Mouse (Mus musculus) myocyte (in vitro differentiated cells): Measurements from ENCODE around the gene Cxcr5. TPM values are rescaled to one million over a fixed set of nuclear protein-coding genes. Genes with fewer than 3 reads are reported as not detected.

Source experiments
- H3K27me3 ChIP-seq: one replicate; pipeline ENCODE4 v1.6.1; 2011; ENCODE audit not compliant: control insufficient read depth, insufficient read depth, insufficient read length
- H3K36me3 ChIP-seq: one replicate; pipeline ENCODE4 v1.6.1; 2011; ENCODE audit not compliant: control insufficient read depth, insufficient read depth
- H3K4me2 ChIP-seq: one replicate; pipeline ENCODE4 v1.6.1; 2011; ENCODE audit warnings: low read depth, control low read depth
- H3K4me3 ChIP-seq: one replicate; pipeline ENCODE4 v1.5.1; 2011; ENCODE audit warnings: mild to moderate bottlenecking, control low read depth, moderate library complexity
- H3K79me2 ChIP-seq: one replicate; pipeline ENCODE4 v1.6.1; 2011; ENCODE audit not compliant: control insufficient read depth, insufficient read depth
- H3ac ChIP-seq: one replicate; pipeline ENCODE4 v1.6.1; 2011; ENCODE audit not compliant: control insufficient read depth, insufficient read length
- CEBPB ChIP-seq: IDR thresholded peaks from 2 replicates; pipeline ENCODE4 v1.6.1; 2011; ENCODE audit warnings: mild to moderate bottlenecking, moderate library complexity; ENCODE audit not compliant: poor library complexity, insufficient read depth, severe bottlenecking
- E2F4 ChIP-seq: IDR thresholded peaks from one replicate; pipeline ENCODE4 v1.6.1; 2011; ENCODE audit warnings: mild to moderate bottlenecking, control low read depth, moderate library complexity; ENCODE audit not compliant: insufficient read depth
- MAX ChIP-seq: IDR thresholded peaks from one replicate; pipeline ENCODE4 v1.6.1; 2011; ENCODE audit warnings: low read depth, mild to moderate bottlenecking, control low read depth
- MYOD1 ChIP-seq, 3 experiments: IDR thresholded peaks; one replicate each; pipeline ENCODE4 v1.6.1; 2011; ENCODE audit warnings: control low read depth in 2 of 3, low read depth in 2 of 3, mild to moderate bottlenecking in 2 of 3, moderate library complexity in 1 of 3; ENCODE audit not compliant: insufficient read length in 2 of 3, control insufficient read depth in 1 of 3
- MYOG ChIP-seq, 3 experiments: IDR thresholded peaks; one replicate each; pipeline ENCODE4 v1.6.1; 2011; ENCODE audit warnings: control low read depth in 2 of 3, low read depth in 2 of 3, mild to moderate bottlenecking in 2 of 3; ENCODE audit not compliant: insufficient read length in 2 of 3, control insufficient read depth in 1 of 3, insufficient read depth in 1 of 3
- POLR2A ChIP-seq: IDR thresholded peaks from one replicate; pipeline ENCODE4 v1.6.1; 2011; ENCODE audit warnings: low read depth, mild to moderate bottlenecking, control low read depth, moderate library complexity; ENCODE audit not compliant: insufficient read length
- POLR2AphosphoS2 ChIP-seq: IDR thresholded peaks from one replicate; pipeline ENCODE4 v1.6.1; 2011; ENCODE audit warnings: low read depth, control low read depth; ENCODE audit not compliant: insufficient read length
- REST ChIP-seq: IDR thresholded peaks from one replicate; pipeline ENCODE4 v1.6.1; 2011; ENCODE audit warnings: mild to moderate bottlenecking, control low read depth, moderate library complexity; ENCODE audit not compliant: insufficient read depth, insufficient read length
- SRF ChIP-seq: IDR thresholded peaks from one replicate; pipeline ENCODE4 v1.6.1; 2011; ENCODE audit warnings: low read depth; ENCODE audit not compliant: control insufficient read depth, insufficient read length
- TCF12 ChIP-seq: IDR thresholded peaks from one replicate; pipeline ENCODE4 v1.6.1; 2011; ENCODE audit warnings: mild to moderate bottlenecking, control low read depth; ENCODE audit not compliant: poor library complexity, insufficient read depth, severe bottlenecking
- TCF3 ChIP-seq: IDR thresholded peaks from one replicate; pipeline ENCODE4 v1.6.1; 2011; ENCODE audit warnings: low read depth, control low read depth; ENCODE audit not compliant: insufficient read length
- USF1 ChIP-seq: IDR thresholded peaks from one replicate; pipeline ENCODE4 v1.6.1; 2011; ENCODE audit warnings: low read depth, mild to moderate bottlenecking, control low read depth, moderate library complexity
- polyA plus RNA-seq: library from polyadenylated mRNA; unstranded; fragments of >200 nt; fragmentation: generic; extraction: Trizol; gene quantifications from one replicate; pipeline ENCODE4 v1.2.1, GENCODE M21; 2012; ENCODE audit warnings: missing spikeins

Gene Cxcr5
- polyA plus RNA-seq, 1 experiment = 0.01 TPM

DNA sequence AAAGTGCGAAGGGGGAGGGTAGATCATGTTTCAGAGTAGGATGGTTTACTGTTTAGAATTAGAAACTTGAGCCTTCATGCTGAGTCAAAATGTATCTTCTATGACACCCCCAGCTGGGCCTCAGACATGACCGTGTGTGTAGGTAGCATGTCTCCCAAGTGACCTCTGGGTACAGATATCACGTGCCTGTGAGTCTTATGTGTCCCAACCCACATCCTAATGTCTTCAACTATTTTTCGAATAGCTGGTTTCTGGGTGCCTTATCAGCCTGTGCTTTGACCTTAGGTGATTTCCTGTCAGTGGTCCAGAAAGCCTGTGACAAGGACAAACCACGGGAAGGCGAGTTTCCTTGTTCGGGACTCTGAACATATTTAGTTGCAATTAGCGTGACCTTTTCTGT is 33.3 kb downstream of the Cxcr5 start:
- H3K4me2 ChIP-seq = no peak overlapping the region
- H3K79me2 ChIP-seq = no peaks in the 10 kb centered on the region
- no peak for TF ChIP-seq SRF
- TF ChIP-seq E2F4 = no peak
- no peak for TF ChIP-seq REST
- TF ChIP-seq CEBPB = no peak
- no peak for TF ChIP-seq TCF3
- no peak for TF ChIP-seq MYOG (IDR thresholded peaks at IDR 0.05; ENCODE audit: control insufficient read depth in 1 of 3, insufficient read depth in 1 of 3, insufficient read length in 2 of 3, low read depth in 2 of 3)
- TF ChIP-seq POLR2AphosphoS2 = no peak
- H3K36me3 ChIP-seq = no peaks in the 10 kb centered on the region
- H3K27me3 ChIP-seq = peaks cover 7% of the 10 kb centered on the region
- H3K4me3 ChIP-seq = no peak overlapping the region
- H3ac ChIP-seq = no peak overlapping the region

DNA sequence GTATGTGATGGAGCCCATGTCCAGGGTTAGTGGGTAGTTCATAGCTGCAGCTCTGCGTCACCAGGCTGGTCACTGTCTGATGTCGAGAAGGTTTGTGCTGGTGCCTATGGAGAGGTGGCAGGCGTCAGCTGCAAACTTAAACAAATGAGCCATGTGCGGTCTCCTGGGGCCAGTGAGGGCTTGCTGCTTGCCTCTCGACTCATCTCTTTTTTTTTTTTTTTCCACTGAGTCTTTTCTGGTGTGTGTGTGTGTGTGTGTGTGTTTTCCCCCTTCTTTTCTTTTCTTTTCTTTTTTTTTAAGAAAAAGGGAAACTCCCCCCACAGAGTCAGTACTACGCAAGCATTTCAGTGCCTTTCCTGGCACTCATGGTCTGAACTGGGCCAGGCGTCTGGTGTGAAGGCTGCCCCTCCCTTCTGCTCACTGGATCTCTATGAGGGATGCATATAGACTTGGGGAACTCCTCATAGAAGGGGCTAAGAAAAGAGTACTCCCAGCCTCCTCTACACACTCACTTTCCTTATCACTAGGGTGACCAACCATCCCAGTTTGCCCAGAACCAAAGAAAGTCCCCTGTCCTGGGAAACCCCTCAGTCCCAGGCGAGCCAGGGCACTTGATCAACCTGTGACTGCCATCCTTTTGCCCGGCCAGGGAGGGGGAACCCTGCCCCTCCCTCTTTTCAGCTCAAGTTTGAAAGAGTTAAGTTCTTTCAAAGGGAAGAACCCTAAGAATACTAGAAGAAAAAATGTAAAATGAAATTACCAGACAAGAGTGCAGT is 35.2 kb downstream of the Cxcr5 start:
- H3K36me3 ChIP-seq = no peaks in the 10 kb centered on the region
- no peak overlapping the region for H3K4me3 ChIP-seq

DNA sequence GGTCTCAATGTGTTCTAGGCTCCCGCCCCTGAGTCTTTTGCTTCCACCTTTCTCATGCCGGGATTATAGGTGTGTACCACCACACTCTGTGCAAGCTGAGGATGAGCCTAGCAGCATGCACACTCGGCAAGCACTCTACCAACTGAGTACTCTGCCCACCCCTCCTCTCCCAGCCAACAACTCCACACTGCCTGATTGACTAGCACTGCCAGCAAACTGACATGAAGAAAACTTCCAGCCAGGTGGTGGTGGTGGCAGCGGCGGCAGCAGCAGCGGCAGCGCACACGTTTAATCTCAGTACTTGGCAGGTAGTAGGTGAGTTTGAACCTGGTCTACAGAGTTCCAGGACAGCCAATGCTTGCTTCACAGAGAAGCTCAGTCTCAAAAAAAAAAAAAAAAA is 36.1 kb downstream of the Cxcr5 start:
- no peak overlapping the region for H3K4me3 ChIP-seq
- H3K27me3 ChIP-seq = peaks cover 11% of the 10 kb centered on the region
- TF ChIP-seq CEBPB = no peak
- TF ChIP-seq TCF3 = no peak
- no peak for TF ChIP-seq USF1
- TF ChIP-seq MYOD1 (IDR thresholded peaks at IDR 0.05; ENCODE audit: control insufficient read depth in 1 of 3, insufficient read length in 2 of 3, low read depth in 2 of 3) = no peak
- no peak for TF ChIP-seq POLR2AphosphoS2
- TF ChIP-seq TCF12 = no peak
- no peak for TF ChIP-seq POLR2A
- H3K79me2 ChIP-seq = no peaks in the 10 kb centered on the region
- no peaks in the 10 kb centered on the region for H3K36me3 ChIP-seq
- no peak overlapping the region for H3ac ChIP-seq
- H3K4me2 ChIP-seq = no peak overlapping the region

More for the DNA sequence above, 35.2 kb downstream of the Cxcr5 start:
- H3K4me2 ChIP-seq = no peak overlapping the region
- no peaks in the 10 kb centered on the region for H3K79me2 ChIP-seq
- H3ac ChIP-seq = no peak overlapping the region
- peaks cover 11% of the 10 kb centered on the region for H3K27me3 ChIP-seq
- TF ChIP-seq E2F4 = no peak
- TF ChIP-seq REST = no peak
- TF ChIP-seq MAX = no peak
- no peak for TF ChIP-seq TCF3

DNA sequence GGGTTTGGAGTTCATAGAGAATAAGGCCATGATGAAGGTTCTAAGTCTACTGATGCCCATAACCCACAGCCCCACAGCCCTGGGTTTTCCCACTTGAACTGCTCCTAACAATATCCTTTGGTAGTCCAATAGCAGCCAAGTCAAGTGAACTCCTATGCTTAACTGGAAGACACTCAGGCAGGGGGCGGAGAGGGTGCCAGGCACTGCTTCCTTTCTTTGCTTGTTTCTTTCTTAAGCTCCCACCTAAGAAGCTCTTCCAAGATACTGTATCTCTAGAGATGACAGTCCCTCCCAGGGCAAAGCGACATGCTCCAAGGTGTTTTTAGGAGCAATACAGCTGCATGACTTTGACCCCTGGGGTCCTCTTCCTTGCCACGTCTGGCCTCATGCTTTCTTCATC is 36.7 kb downstream of the Cxcr5 start:
- H3K79me2 ChIP-seq = no peaks in the 10 kb centered on the region
- peaks cover 11% of the 10 kb centered on the region for H3K27me3 ChIP-seq
- no peak overlapping the region for H3K4me3 ChIP-seq
- no peak for TF ChIP-seq TCF12
- TF ChIP-seq E2F4 = no peak
- no peak for TF ChIP-seq REST
- no peak for TF ChIP-seq POLR2AphosphoS2
- TF ChIP-seq POLR2A = no peak
- no peak for TF ChIP-seq TCF3
- no peak for TF ChIP-seq USF1
- TF ChIP-seq MAX = no peak
- no peak for TF ChIP-seq SRF
- TF ChIP-seq MYOG (IDR thresholded peaks at IDR 0.05; ENCODE audit: control insufficient read depth in 1 of 3, insufficient read depth in 1 of 3, insufficient read length in 2 of 3, low read depth in 2 of 3) = no peak
- H3K36me3 ChIP-seq = no peaks in the 10 kb centered on the region
- no peak overlapping the region for H3K4me2 ChIP-seq
- H3ac ChIP-seq = no peak overlapping the region

DNA sequence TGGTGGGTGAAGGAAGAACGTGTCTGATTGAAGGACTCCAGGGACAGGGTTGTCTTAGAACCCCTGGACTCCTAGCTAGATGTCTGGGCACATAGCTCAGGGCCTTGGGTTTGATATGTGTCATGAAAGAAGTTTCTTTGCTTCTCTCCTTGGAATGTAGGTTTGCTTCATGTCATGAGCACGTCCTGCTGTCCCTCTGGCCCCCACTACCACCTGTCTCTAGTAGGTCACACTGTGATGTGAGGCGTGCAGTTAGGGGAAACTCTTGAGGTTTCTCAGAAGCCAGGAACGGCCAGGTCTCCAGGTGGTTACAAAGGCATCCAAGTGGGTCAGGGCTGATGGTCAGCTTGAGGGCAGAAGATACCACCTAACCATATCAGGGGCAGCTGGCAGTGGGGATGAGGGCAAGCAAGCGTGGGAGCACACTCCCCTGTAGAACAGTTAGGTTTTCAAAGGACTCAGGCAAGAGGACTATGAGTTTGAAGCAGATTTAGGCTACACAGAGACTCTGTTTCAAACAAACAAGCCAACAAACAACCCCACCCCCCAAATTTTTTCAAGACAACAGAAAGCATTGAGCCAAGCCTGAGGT is 37.3 kb downstream of the Cxcr5 start:
- TF ChIP-seq MYOG (IDR thresholded peaks at IDR 0.05; ENCODE audit: control insufficient read depth in 1 of 3, insufficient read depth in 1 of 3, insufficient read length in 2 of 3, low read depth in 2 of 3) = no peak
- no peak for TF ChIP-seq POLR2AphosphoS2
- TF ChIP-seq TCF3 = no peak
- no peak for TF ChIP-seq E2F4
- no peak for TF ChIP-seq TCF12
- no peak for TF ChIP-seq SRF
- no peak overlapping the region for H3K4me2 ChIP-seq
- H3K27me3 ChIP-seq = peaks cover 11% of the 10 kb centered on the region
- no peaks in the 10 kb centered on the region for H3K79me2 ChIP-seq
- no peak overlapping the region for H3K4me3 ChIP-seq
- H3ac ChIP-seq = no peak overlapping the region
- no peaks in the 10 kb centered on the region for H3K36me3 ChIP-seq
